Mouse (Mus musculus) E14TG2a.4 (cell line): ENCODE measurements around the gene Rtn3.

Experiments used
- CTCF ChIP-seq: conservative IDR thresholded peaks from 2 replicates; pipeline ENCODE4 v1.5.1; 2014; ENCODE audit warnings: low read length
- NANOG ChIP-seq: IDR thresholded peaks from 2 replicates; pipeline ENCODE4 v1.6.1; 2014; ENCODE audit warnings: borderline replicate concordance, low read length, mixed read lengths
- POU5F1 ChIP-seq: IDR thresholded peaks from 2 replicates; pipeline ENCODE4 v1.6.1; 2014; ENCODE audit warnings: low read length, borderline replicate concordance

GRCm38 (mm10) chr19:7508026-7508425 lies 24.9 kb upstream of the Rtn3 start:
- peak; percentile 43 for TF ChIP-seq CTCF
- no peak for TF ChIP-seq POU5F1
- no peak for TF ChIP-seq NANOG
